Mouse (Mus musculus) midbrain, postnatal 0 days (tissue): Measurements from ENCODE around the gene Lrrc49. TPM values are rescaled to one million over a fixed set of nuclear protein-coding genes. Genes with fewer than 3 reads are reported as not detected.

ENCODE experiments used
- ATAC-seq: fragments of 200-750 bp; cut with Nextera tagmentation; 2 replicates; pipeline ENCODE4 v1.8.0; 2017; ENCODE audit warnings: moderate number of reproducible peaks, mild to moderate bottlenecking, moderate TSS enrichment, moderate library complexity; ENCODE audit not compliant: low FRiP score
- DNase-seq: peaks from one replicate; pipeline ENCODE4 v3.0.0-alpha.2; 2015; ENCODE audit warnings: low spot score
- H3K27ac ChIP-seq: fragments of 300-500 bp; sonication (generic); 2 replicates; pipeline ENCODE4 v1.5.1; 2014; ENCODE audit warnings: low read depth, mild to moderate bottlenecking, low read length, mixed read lengths
- H3K27me3 ChIP-seq: fragments of 300-500 bp; sonication (generic); 2 replicates; pipeline ENCODE4 v1.6.1; 2014; ENCODE audit warnings: low read length, control low read depth, mixed read lengths; ENCODE audit not compliant: insufficient read depth
- H3K36me3 ChIP-seq: fragments of 300-500 bp; sonication (generic); 2 replicates; pipeline ENCODE4 v1.6.1; 2014; ENCODE audit warnings: low read length, control low read depth, mixed read lengths; ENCODE audit not compliant: insufficient read depth
- H3K4me1 ChIP-seq: fragments of 300-500 bp; sonication (generic); 2 replicates; pipeline ENCODE4 v1.6.1; 2014; ENCODE audit warnings: mild to moderate bottlenecking, control low read depth, antibody characterized with exemption, low read length, mixed read lengths; ENCODE audit not compliant: insufficient read depth
- H3K4me2 ChIP-seq: fragments of 300-500 bp; sonication (generic); 2 replicates; pipeline ENCODE4 v1.6.1; 2014; ENCODE audit warnings: low read depth, mild to moderate bottlenecking, low read length, mixed read lengths; ENCODE audit not compliant: poor library complexity, severe bottlenecking
- H3K4me3 ChIP-seq: fragments of 300-500 bp; sonication (generic); 2 replicates; pipeline ENCODE4 v1.5.1; 2014; ENCODE audit warnings: low read depth, mild to moderate bottlenecking, low read length, moderate library complexity
- H3K9ac ChIP-seq: fragments of 300-500 bp; sonication (generic); replicated peaks from 2 replicates; pipeline ENCODE4 v1.6.1; 2014; ENCODE audit warnings: mild to moderate bottlenecking, low read length, moderate library complexity, mixed read lengths; ENCODE audit not compliant: poor library complexity, severe bottlenecking
- H3K9me3 ChIP-seq: fragments of 300-500 bp; sonication (generic); 2 replicates; pipeline ENCODE4 v1.6.1; 2016; ENCODE audit warnings: low read length, control low read depth
- CTCF ChIP-seq: IDR thresholded peaks from 2 replicates; pipeline ENCODE4 v1.5.1; 2016; ENCODE audit warnings: antibody characterized with exemption, mild to moderate bottlenecking
- WGBS: fragments of 180-500 bp; shearing (Covaris S2); extraction: QIAGEN DNeasy Blood & Tissue Kit; methylation state at CpG from one replicate; pipeline ENCODE4 v1.1.7; 2014; 5-methylcytosine and 5-hydroxymethylcytosine counted together
- polyA plus RNA-seq: library from polyadenylated mRNA; unstranded; fragments of >200 nt; fragmentation: Nextera tagmentation; extraction: Ambion mirVana; gene quantifications from 2 replicates; pipeline ENCODE4 v1.2.1, GENCODE M21; 2015
- total RNA-seq: library from RNA; depleted of rRNA; stranded (reverse); fragments of >200 nt; gene quantifications from 2 replicates; pipeline ENCODE4 v1.2.3, GENCODE M21; 2014

Lrrc49 gene
- total and polyA plus RNA-seq, 2 experiments from 2014 or later: 72.0 to 79.2 TPM

GRCm38 (mm10) chr9:60562443-60563371, 125.3 kb downstream of the Lrrc49 start:
- Histone ChIP-seq H3K9ac (no peak overlapping the region), H3K9me3 (no peaks in the 10 kb centered on the region), H3K4me2 (no peak overlapping the region), H3K27ac (no peak overlapping the region), H3K4me3 (no peak overlapping the region), H3K4me1 (peaks cover 8% of the 10 kb centered on the region), H3K27me3 (no peaks in the 10 kb centered on the region), H3K36me3 (no peaks in the 10 kb centered on the region)
- 69% methylated on average over 20 of the region's 20 CpGs for WGBS
- TF ChIP-seq CTCF: peak; percentile 55
- DNase-seq: peak; percentile 16
- no peak for ATAC-seq

GRCm38 (mm10) chr9:60561641-60562289, 126.2 kb downstream of the Lrrc49 start:
- TF ChIP-seq CTCF: no peak
- Histone ChIP-seq H3K27me3 (no peaks in the 10 kb centered on the region), H3K27ac (0 out of 2 replicates have a peak overlapping the region, but pooled peaks have one; percentile 4), H3K4me2 (no peak overlapping the region), H3K4me3 (no peak overlapping the region), H3K4me1 (peaks cover 8% of the 10 kb centered on the region), H3K9ac (no peak overlapping the region), H3K9me3 (no peaks in the 10 kb centered on the region), H3K36me3 (no peaks in the 10 kb centered on the region)
- ATAC-seq (no peak), DNase-seq (peak; percentile 67)
- 54% methylated on average over 9 of the region's 9 CpGs for WGBS

GRCm38 (mm10) chr9:60558507-60558906, 129.5 kb downstream of the Lrrc49 start:
- no peak overlapping the region for H3K4me3 ChIP-seq
- H3K36me3 ChIP-seq: no peaks in the 10 kb centered on the region
- H3K9me3 ChIP-seq: no peaks in the 10 kb centered on the region
- TF ChIP-seq CTCF: no peak
- H3K4me1 ChIP-seq: peaks cover 8% of the 10 kb centered on the region
- H3K27ac ChIP-seq: no peak overlapping the region
- 88% methylated on average over 3 of the region's 3 CpGs for whole genome bisulfite sequencing
- ATAC-seq (no peak), DNase-seq (no peak)
- H3K4me2 ChIP-seq: no peak overlapping the region
- H3K27me3 ChIP-seq: no peaks in the 10 kb centered on the region
- no peak overlapping the region for H3K9ac ChIP-seq

GRCm38 (mm10) chr9:60551238-60551637, 136.7 kb downstream of the Lrrc49 start:
- Histone ChIP-seq H3K9me3 (no peaks in the 10 kb centered on the region), H3K4me3 (no peak overlapping the region), H3K27ac (no peak overlapping the region), H3K27me3 (no peaks in the 10 kb centered on the region), H3K36me3 (no peaks in the 10 kb centered on the region), H3K4me1 (no peaks in the 10 kb centered on the region), H3K4me2 (no peak overlapping the region), H3K9ac (no peak overlapping the region)
- peak; percentile 29 for TF ChIP-seq CTCF
- DNase-seq (no peak), ATAC-seq (no peak)
- WGBS: 93% methylated on average over 4 of the region's 4 CpGs

GRCm38 (mm10) chr9:60548182-60548581, 139.8 kb downstream of the Lrrc49 start:
- TF ChIP-seq CTCF: peak; percentile 72
- no peak overlapping the region for H3K27ac ChIP-seq
- DNase-seq (peak; percentile 58), ATAC-seq (no peak)
- WGBS: 25% methylated on average over 4 of the region's 4 CpGs
- no peaks in the 10 kb centered on the region for H3K4me1 ChIP-seq
- H3K9me3 ChIP-seq: no peaks in the 10 kb centered on the region
- H3K4me3 ChIP-seq: no peak overlapping the region
- H3K27me3 ChIP-seq: no peaks in the 10 kb centered on the region
- H3K36me3 ChIP-seq: no peaks in the 10 kb centered on the region
- H3K9ac ChIP-seq: no peak overlapping the region
- H3K4me2 ChIP-seq: no peak overlapping the region

- no peaks in the 10 kb centered on the region for H3K27me3 ChIP-seq
- no peak overlapping the region for H3K27ac ChIP-seq
- 92% methylated on average over 2 of the region's 2 CpGs for WGBS
- no peaks in the 10 kb centered on the region for H3K9me3 ChIP-seq
- H3K36me3 ChIP-seq: no peaks in the 10 kb centered on the region
- no peak for ATAC-seq
- no peak for DNase-seq
- H3K4me3 ChIP-seq: no peak overlapping the region
- H3K4me2 ChIP-seq: no peak overlapping the region
- no peaks in the 10 kb centered on the region for H3K4me1 ChIP-seq
- H3K9ac ChIP-seq: no peak overlapping the region
- TF ChIP-seq CTCF: no peak
Measured at GRCm38 (mm10) chr9:60546169-60546568, 141.8 kb downstream of the Lrrc49 start.
